Mouse (Mus musculus): ENCODE measurements around the gene Bnip2.

Gene Bnip2

GRCm38 (mm10) chr9:70010781-70011473, 21.7 kb downstream of the Bnip2 start:
- in situ Hi-C loops (cut with MseI, MboI): no loop called here

GRCm38 (mm10) chr9:70011537-70012407, 22.5 kb downstream of the Bnip2 start:
- in situ Hi-C loops (cut with MseI, MboI): no loop called here

DNA sequence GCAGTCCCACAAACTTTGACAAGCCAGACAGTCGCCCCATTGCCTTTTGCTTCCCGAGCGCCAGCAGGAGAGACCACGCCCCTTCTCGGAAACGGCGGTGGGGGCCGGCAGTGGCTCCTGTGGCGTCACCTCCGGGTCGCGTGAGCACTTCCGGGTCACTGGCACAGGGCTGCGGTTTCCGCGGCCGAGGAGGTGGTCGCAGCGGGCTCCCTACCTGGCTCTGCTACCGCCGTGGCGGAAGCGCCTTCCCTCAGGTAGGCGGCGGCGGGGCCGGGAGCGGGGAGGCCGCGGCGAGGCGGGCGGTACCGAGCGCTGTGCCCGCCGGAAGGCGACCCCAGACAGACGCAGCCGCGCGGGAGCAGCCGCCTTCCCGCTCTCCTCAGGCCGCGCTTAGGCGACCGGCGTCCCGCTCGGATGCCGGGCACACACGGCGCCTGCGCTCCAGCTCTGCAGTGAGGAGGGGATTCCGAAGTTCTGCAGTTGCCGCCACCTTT, 23.2 kb downstream of the Bnip2 start, which contains the start of gene Gtf2a2:
Gene Gtf2a2 (plus strand): TSS at position 143 of the 494 bp plus-strand sequence.
- in situ Hi-C loops (cut with MseI, MboI): no loop called here

DNA sequence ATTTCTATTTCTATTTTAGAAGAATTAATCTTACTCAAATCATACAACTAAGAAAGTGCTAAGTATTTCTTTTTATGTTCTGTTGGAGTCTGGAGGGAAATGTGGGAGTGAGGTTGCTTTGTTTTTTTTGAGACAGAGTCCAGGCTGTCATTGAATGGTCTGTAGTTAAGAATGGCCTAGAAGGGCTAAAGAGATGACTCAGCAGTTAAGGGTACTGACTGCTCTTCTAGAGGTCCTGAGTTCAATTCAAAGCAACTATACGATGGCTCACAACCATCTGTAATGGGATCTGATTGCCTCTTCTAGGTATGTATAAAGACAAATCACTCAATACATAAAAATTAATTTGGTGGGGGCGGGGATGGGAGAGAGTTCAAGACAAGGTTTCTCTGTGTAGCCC, 26.4 kb downstream of the Bnip2 start:
- in situ Hi-C loops (cut with MseI, MboI): loop anchor here in 1 of 2 experiments (5.0 kb wide), 1 partner anchor 67 kb away; no protein-coding TSS in a partner anchor

DNA sequence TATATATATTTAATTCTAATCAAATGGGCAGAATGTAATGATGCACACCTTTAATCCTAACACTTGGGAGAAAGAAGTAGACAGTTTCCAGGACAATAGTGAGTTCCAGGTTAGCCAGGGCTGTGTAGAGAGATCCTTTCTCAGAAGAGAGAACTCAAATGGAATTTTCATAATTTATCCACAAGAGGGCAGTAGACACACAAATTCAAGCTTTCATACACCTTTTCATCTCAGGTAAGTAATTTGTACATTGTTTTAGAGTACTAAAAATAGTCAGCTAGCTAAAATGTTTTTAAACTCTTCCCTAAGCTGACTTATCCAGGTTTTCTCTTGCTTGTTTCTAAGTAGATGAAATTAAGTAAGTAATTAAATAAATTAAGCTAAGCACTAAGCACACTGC, 29.6 kb downstream of the Bnip2 start:
- in situ Hi-C loops (cut with MseI, MboI): loop anchor here in 1 of 2 experiments (5.0 kb wide), 1 partner anchor 63 kb away; no protein-coding TSS in a partner anchor

- in situ Hi-C loops (cut with MseI, MboI): loop anchor here in 1 of 2 experiments (5.0 kb wide), 1 partner anchor 56 kb away; no protein-coding TSS in a partner anchor
These were observed 32.3 kb downstream of the Bnip2 start for GRCm38 (mm10) chr9:70021610-70022009.

GRCm38 (mm10) chr9:70022083-70022482, 32.8 kb downstream of the Bnip2 start:
- in situ Hi-C loops (cut with MseI, MboI): loop anchor here in 1 of 2 experiments (5.0 kb wide), 1 partner anchor 55 kb away; no protein-coding TSS in a partner anchor

DNA sequence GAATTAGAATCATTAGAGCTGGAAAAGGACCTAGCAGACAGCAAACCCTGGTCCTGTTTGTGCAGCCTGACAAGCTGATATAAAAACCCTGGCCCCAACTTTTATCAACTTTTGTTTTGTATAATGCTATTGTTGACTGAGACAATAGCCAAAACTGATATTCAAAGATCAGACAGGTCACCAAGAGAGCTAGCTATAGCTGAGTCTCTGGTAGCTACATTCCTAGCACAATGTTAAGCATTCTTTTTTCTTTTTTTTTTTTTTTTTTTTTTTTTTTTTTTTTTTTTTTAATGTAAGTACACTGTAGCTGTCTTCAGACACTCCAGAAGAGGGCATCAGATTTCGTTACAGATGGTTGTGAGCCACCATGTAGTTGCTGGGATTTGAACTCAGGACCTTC, 34.3 kb downstream of the Bnip2 start:
- in situ Hi-C loops (cut with MseI, MboI): loop anchor here in 1 of 2 experiments (5.0 kb wide), 1 partner anchor 54 kb away; no protein-coding TSS in a partner anchor

- in situ Hi-C loops (cut with MseI, MboI): loop anchor here in 1 of 2 experiments (5.0 kb wide), 1 partner anchor 53 kb away; no protein-coding TSS in a partner anchor
These were observed 35.4 kb downstream of the Bnip2 start for GRCm38 (mm10) chr9:70024648-70025047.

DNA sequence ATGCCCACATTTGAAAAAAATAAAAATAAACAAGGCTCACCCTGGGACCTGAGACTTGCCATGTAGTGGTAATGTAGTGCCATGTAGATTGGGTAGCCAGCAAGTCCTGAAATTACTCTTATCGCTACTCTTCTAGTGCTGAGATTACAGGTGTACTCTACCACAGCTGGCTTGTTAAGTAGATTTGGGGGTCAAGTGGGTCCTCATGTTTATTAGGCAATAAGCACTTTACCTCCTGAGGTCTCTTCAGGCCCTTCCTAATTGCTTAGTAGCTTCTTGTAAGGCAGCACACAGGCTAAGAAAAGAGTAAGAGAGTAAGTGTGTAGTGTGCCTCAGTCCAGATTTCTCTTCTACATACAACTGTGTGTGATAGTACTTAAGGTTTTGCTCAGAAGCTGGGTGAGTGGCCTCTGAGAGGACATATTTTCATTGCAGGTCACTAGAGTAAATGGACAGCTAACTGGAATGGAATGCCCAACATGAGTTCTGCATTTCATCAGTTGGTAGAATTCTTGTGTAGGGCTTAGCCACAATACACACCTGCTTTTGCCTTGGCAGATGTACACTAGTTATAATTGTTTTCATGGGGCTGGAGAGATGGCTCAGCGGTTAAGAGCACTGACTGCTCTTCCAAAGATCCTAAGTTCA, 36.2 kb downstream of the Bnip2 start:
- in situ Hi-C loops (cut with MseI, MboI): no loop called here

- in situ Hi-C loops (cut with MseI, MboI): no loop called here
These were observed 42.9 kb downstream of the Bnip2 start for GRCm38 (mm10) chr9:70032167-70032566.

GRCm38 (mm10) chr9:70033056-70033455, 43.8 kb downstream of the Bnip2 start:
- in situ Hi-C loops (cut with MseI, MboI): no loop called here

DNA sequence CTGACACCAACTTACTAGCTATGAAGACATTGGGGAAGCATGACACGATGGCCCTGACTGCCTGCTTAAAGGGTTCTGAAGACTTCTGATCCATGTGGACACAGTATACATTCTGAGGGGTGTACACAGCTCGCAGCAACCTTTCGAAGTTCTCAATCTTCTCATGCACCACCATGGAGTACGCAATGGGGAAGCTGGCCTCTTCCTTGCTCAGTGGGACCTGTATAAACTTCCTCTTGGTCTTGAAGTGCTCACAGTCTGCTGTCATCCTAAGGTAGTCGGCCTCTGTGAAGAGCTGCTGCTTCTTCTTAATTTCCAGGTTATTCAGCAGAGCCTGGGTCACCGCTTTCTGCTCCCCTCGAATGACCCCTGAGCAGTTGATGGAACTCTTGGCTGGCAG, 45.4 kb downstream of the Bnip2 start:
- in situ Hi-C loops (cut with MseI, MboI): no loop called here

DNA sequence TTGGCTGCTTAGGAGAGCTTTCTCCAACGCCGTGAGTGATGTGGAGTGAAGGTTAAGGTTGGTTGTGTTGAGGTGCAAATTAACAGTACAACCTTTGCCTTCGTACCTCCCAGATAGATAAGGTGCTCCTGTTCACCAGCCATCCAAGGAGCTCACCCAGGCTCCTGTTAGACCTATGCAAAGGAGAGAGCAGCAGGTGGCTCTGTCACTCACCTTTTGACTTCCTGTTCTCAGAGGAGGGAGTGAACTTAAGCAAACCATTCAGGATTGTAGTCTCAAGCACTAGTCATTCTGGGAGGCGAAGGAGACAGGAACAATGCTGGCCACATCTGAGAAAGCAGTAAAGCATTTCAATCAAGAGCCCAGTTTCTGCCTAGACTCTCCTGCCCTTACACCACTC, 47.4 kb downstream of the Bnip2 start:
- in situ Hi-C loops (cut with MseI, MboI): no loop called here

GRCm38 (mm10) chr9:70037988-70038387, 48.7 kb downstream of the Bnip2 start, which contains the start of gene Gcnt3:
Gcnt3 (minus strand) TSS chr9:70038088.
- in situ Hi-C loops (cut with MseI, MboI): no loop called here

- in situ Hi-C loops (cut with MseI, MboI): no loop called here
These were observed 50.5 kb downstream of the Bnip2 start for GRCm38 (mm10) chr9:70039597-70040385.

- in situ Hi-C loops (cut with MseI, MboI): no loop called here
These were observed 51.3 kb downstream of the Bnip2 start for GRCm38 (mm10) chr9:70040570-70040969.

- in situ Hi-C loops (cut with MseI, MboI): no loop called here
These were observed 52.9 kb downstream of the Bnip2 start for GRCm38 (mm10) chr9:70042137-70042536.

DNA sequence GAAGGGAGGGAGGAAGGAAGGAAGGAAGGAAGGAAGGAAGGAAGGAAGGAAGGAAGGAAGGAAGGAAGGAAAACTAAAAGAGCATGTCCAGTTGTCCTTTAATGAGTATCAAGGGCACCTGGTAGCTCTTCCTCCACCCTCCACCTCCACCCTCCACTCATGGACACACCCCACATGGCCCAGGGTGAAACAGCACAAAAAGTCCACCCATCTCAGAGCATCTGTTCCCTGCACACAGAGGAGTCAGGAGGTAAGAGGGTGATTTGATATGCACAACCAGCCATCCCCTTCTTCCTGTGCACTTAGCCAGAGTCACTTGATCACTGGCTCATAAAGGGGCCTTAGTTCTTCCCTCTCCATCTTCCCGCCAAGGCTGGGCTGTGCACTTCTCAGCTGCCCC, 53.7 kb downstream of the Bnip2 start:
- in situ Hi-C loops (cut with MseI, MboI): no loop called here

DNA sequence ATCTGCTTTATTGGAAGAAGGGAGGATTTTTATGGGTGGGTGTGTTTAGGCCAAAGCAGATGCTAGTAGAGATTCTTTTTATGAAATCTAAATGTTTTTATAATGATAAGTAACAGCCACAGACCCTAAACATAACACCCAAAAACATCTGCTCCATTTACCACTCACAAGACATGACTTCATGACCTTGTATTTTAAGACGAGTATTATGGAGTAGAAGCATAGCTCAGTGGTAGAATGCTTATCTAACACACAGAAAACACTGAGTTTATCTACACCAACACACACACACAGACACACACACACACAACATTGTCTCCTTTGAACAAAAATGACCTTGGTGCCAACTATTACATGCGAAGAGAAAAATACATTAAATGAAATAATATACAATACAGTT, 55.6 kb downstream of the Bnip2 start:
- in situ Hi-C loops (cut with MseI, MboI): no loop called here

- in situ Hi-C loops (cut with MseI, MboI): no loop called here
These were observed 57.0 kb downstream of the Bnip2 start for GRCm38 (mm10) chr9:70046255-70046654.
